Mouse (Mus musculus) spleen, adult 2 months (tissue): ENCODE data around the gene Havcr1.
"Not testable (repeated sequence)": the region's sequence is repeated elsewhere in the genome, so short reads cannot be mapped to it uniquely, and the experiment has no call there.

Source experiments
- CTCF ChIP-seq: fragments of 200-500 bp; IDR thresholded peaks from 2 replicates; pipeline ENCODE4 v1.5.1; 2011; ENCODE audit warnings: mild to moderate bottlenecking, inconsistent platforms; ENCODE audit not compliant: insufficient read depth, insufficient read length, insufficient replicate concordance; ENCODE audit errors: extremely low read depth
- POLR2A ChIP-seq: fragments of 200-500 bp; IDR thresholded peaks from 2 replicates; pipeline ENCODE4 v1.6.1; 2011; ENCODE audit warnings: low read depth, low read length, inconsistent platforms

GRCm38 (mm10) chr11:46695849-46696248 is 39.0 kb upstream of the Havcr1 start:
- not testable (repeated sequence) for TF ChIP-seq CTCF, POLR2A
